Mouse (Mus musculus) myocyte (in vitro differentiated cells): ENCODE measurements around the gene Hc. TPM values are rescaled to one million over a fixed set of nuclear protein-coding genes. Genes with fewer than 3 reads are reported as not detected.

Experiments used
- H3K27me3 ChIP-seq: one replicate; pipeline ENCODE4 v1.6.1; 2011; ENCODE audit not compliant: control insufficient read depth, insufficient read depth, insufficient read length
- H3K36me3 ChIP-seq: one replicate; pipeline ENCODE4 v1.6.1; 2011; ENCODE audit not compliant: control insufficient read depth, insufficient read depth
- H3K4me2 ChIP-seq: one replicate; pipeline ENCODE4 v1.6.1; 2011; ENCODE audit warnings: low read depth, control low read depth
- H3K4me3 ChIP-seq: one replicate; pipeline ENCODE4 v1.5.1; 2011; ENCODE audit warnings: mild to moderate bottlenecking, control low read depth, moderate library complexity
- H3K79me2 ChIP-seq: one replicate; pipeline ENCODE4 v1.6.1; 2011; ENCODE audit not compliant: control insufficient read depth, insufficient read depth
- H3ac ChIP-seq: one replicate; pipeline ENCODE4 v1.6.1; 2011; ENCODE audit not compliant: control insufficient read depth, insufficient read length
- CEBPB ChIP-seq: IDR thresholded peaks from 2 replicates; pipeline ENCODE4 v1.6.1; 2011; ENCODE audit warnings: mild to moderate bottlenecking, moderate library complexity; ENCODE audit not compliant: poor library complexity, insufficient read depth, severe bottlenecking
- E2F4 ChIP-seq: IDR thresholded peaks from one replicate; pipeline ENCODE4 v1.6.1; 2011; ENCODE audit warnings: mild to moderate bottlenecking, control low read depth, moderate library complexity; ENCODE audit not compliant: insufficient read depth
- MAX ChIP-seq: IDR thresholded peaks from one replicate; pipeline ENCODE4 v1.6.1; 2011; ENCODE audit warnings: low read depth, mild to moderate bottlenecking, control low read depth
- MYOD1 ChIP-seq, 3 experiments: IDR thresholded peaks; one replicate each; pipeline ENCODE4 v1.6.1; 2011; ENCODE audit warnings: control low read depth in 2 of 3, low read depth in 2 of 3, mild to moderate bottlenecking in 2 of 3, moderate library complexity in 1 of 3; ENCODE audit not compliant: insufficient read length in 2 of 3, control insufficient read depth in 1 of 3
- MYOG ChIP-seq, 3 experiments: IDR thresholded peaks; one replicate each; pipeline ENCODE4 v1.6.1; 2011; ENCODE audit warnings: control low read depth in 2 of 3, low read depth in 2 of 3, mild to moderate bottlenecking in 2 of 3; ENCODE audit not compliant: insufficient read length in 2 of 3, control insufficient read depth in 1 of 3, insufficient read depth in 1 of 3
- POLR2A ChIP-seq: IDR thresholded peaks from one replicate; pipeline ENCODE4 v1.6.1; 2011; ENCODE audit warnings: low read depth, mild to moderate bottlenecking, control low read depth, moderate library complexity; ENCODE audit not compliant: insufficient read length
- POLR2AphosphoS2 ChIP-seq: IDR thresholded peaks from one replicate; pipeline ENCODE4 v1.6.1; 2011; ENCODE audit warnings: low read depth, control low read depth; ENCODE audit not compliant: insufficient read length
- REST ChIP-seq: IDR thresholded peaks from one replicate; pipeline ENCODE4 v1.6.1; 2011; ENCODE audit warnings: mild to moderate bottlenecking, control low read depth, moderate library complexity; ENCODE audit not compliant: insufficient read depth, insufficient read length
- SRF ChIP-seq: IDR thresholded peaks from one replicate; pipeline ENCODE4 v1.6.1; 2011; ENCODE audit warnings: low read depth; ENCODE audit not compliant: control insufficient read depth, insufficient read length
- TCF12 ChIP-seq: IDR thresholded peaks from one replicate; pipeline ENCODE4 v1.6.1; 2011; ENCODE audit warnings: mild to moderate bottlenecking, control low read depth; ENCODE audit not compliant: poor library complexity, insufficient read depth, severe bottlenecking
- TCF3 ChIP-seq: IDR thresholded peaks from one replicate; pipeline ENCODE4 v1.6.1; 2011; ENCODE audit warnings: low read depth, control low read depth; ENCODE audit not compliant: insufficient read length
- USF1 ChIP-seq: IDR thresholded peaks from one replicate; pipeline ENCODE4 v1.6.1; 2011; ENCODE audit warnings: low read depth, mild to moderate bottlenecking, control low read depth, moderate library complexity
- polyA plus RNA-seq: library from polyadenylated mRNA; unstranded; fragments of >200 nt; fragmentation: generic; extraction: Trizol; gene quantifications from one replicate; pipeline ENCODE4 v1.2.1, GENCODE M21; 2012; ENCODE audit warnings: missing spikeins

Gene Hc
- polyA plus RNA-seq, 1 experiment: not detected

DNA sequence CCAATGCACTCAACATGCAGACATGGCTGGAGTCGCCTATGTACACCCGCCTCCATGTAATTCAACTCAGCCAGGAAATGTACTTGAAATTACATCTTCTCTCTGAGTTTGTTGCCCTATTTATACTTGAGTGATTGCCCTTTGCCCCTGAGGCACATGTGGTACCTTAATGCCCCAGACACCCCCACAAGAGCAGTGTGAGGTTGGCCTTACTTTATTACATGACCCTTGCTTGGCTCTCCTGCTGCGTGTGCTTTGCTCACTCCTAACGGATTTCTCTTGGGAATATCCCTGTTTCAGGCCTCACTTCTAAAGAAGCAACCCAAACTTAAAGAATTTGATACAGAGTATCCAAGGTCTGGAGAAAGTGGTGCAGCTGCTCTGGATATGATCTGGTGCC is 9.0 kb upstream of the Hc start:
- TF ChIP-seq TCF3: no peak
- TF ChIP-seq MAX: no peak
- no peak for TF ChIP-seq SRF
- no peak for TF ChIP-seq CEBPB
- no peak for TF ChIP-seq POLR2AphosphoS2
- no peak for TF ChIP-seq USF1
- TF ChIP-seq POLR2A: no peak
- no peak for TF ChIP-seq REST
- TF ChIP-seq TCF12: no peak
- no peak for TF ChIP-seq MYOD1 (IDR thresholded peaks at IDR 0.05; ENCODE audit: control insufficient read depth in 1 of 3, insufficient read length in 2 of 3, low read depth in 2 of 3)
- TF ChIP-seq E2F4: no peak
- TF ChIP-seq MYOG (IDR thresholded peaks at IDR 0.05; ENCODE audit: control insufficient read depth in 1 of 3, insufficient read depth in 1 of 3, insufficient read length in 2 of 3, low read depth in 2 of 3): no peak
- Histone ChIP-seq H3K4me3 (no peak overlapping the region), H3K79me2 (no peaks in the 10 kb centered on the region), H3K27me3 (no peaks in the 10 kb centered on the region), H3K36me3 (no peaks in the 10 kb centered on the region), H3ac (no peak overlapping the region), H3K4me2 (no peak overlapping the region)

DNA sequence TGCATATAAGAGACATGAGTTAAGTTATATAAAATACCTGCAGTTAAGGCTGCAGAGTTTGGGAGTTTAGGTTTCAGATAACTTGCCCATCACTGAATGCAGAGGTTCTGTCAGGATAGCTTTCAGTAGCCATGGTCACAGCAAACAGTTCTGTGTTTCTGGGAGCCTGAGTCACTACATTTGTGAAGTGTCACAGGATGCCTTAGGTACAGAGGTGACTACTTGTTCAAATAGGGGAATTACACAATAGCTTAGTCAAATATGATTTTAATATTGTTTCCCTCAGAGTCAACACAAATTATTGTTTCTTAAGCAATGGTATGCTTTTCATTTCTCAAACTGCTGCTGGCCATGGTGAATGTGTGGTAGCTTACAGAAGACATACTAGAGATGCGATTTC is 7.9 kb upstream of the Hc start:
- Histone ChIP-seq H3K4me3 (no peak overlapping the region), H3K4me2 (no peak overlapping the region), H3K27me3 (no peaks in the 10 kb centered on the region), H3K79me2 (no peaks in the 10 kb centered on the region), H3ac (no peak overlapping the region), H3K36me3 (no peaks in the 10 kb centered on the region)
- TF ChIP-seq MYOD1 (IDR thresholded peaks at IDR 0.05; ENCODE audit: control insufficient read depth in 1 of 3, insufficient read length in 2 of 3, low read depth in 2 of 3) (no peak), POLR2A (no peak), TCF3 (no peak), REST (no peak), USF1 (no peak), MYOG (IDR thresholded peaks at IDR 0.05; ENCODE audit: control insufficient read depth in 1 of 3, insufficient read depth in 1 of 3, insufficient read length in 2 of 3, low read depth in 2 of 3) (no peak), TCF12 (no peak), SRF (no peak), MAX (no peak), POLR2AphosphoS2 (no peak), E2F4 (no peak), CEBPB (no peak)

DNA sequence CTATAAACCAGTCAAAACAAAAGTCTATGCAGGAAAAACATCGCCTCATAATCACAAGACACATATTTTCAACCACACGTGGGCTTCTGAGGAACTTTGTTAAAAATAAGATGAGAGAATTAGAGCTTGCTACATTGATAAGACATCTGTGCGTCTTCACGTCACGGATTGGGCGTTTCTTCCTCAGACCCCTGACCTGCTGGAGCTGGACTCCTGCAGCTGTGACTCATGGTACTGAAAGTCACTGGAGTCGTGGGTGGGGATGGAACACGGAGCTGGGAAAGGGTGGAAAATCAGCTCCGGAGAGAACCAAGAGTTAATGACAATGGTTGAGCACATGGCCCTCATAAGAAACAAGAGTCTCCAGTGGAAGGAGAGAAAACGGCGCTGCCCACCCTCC is 5.9 kb upstream of the Hc start:
- Histone ChIP-seq H3ac (no peak overlapping the region), H3K4me3 (no peak overlapping the region), H3K27me3 (no peaks in the 10 kb centered on the region), H3K79me2 (no peaks in the 10 kb centered on the region), H3K4me2 (no peak overlapping the region), H3K36me3 (no peaks in the 10 kb centered on the region)
- TF ChIP-seq MYOD1 (IDR thresholded peaks at IDR 0.05; ENCODE audit: control insufficient read depth in 1 of 3, insufficient read length in 2 of 3, low read depth in 2 of 3) (no peak), REST (no peak), MYOG (IDR thresholded peaks at IDR 0.05; ENCODE audit: control insufficient read depth in 1 of 3, insufficient read depth in 1 of 3, insufficient read length in 2 of 3, low read depth in 2 of 3) (no peak), MAX (no peak), POLR2A (no peak), E2F4 (no peak), CEBPB (no peak), TCF12 (no peak), POLR2AphosphoS2 (no peak), SRF (no peak)

DNA sequence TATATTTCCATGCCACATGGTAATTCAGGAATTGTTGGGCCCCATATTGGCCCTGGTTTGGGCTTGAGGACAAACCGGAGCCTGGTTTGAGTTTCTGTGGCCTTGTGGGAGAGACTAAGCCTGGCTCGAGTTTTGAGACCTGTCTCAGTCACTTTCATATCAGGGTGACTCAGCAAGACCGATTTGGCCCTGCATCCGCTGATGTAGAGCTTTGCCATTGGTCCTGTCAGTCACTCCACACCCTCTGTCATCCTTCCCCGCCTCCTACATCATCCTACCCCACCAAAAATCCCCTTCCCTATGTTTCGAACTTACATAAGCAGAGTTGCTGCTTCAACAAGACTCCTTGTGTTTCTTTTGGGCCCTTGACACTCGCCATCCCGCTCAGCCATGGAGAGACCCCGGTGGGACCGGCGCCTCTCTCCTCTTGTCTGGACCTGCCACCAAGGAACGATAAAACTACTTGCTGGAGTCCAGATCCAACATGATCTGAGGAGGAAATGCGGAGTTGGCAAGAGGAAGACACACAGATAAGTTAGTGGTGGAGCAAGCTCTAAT is 5.4 kb upstream of the Hc start:
- H3K36me3 ChIP-seq: no peaks in the 10 kb centered on the region
- no peak for TF ChIP-seq USF1
- no peak for TF ChIP-seq E2F4
- TF ChIP-seq TCF12: no peak
- no peak for TF ChIP-seq MYOG (IDR thresholded peaks at IDR 0.05; ENCODE audit: control insufficient read depth in 1 of 3, insufficient read depth in 1 of 3, insufficient read length in 2 of 3, low read depth in 2 of 3)
- TF ChIP-seq POLR2A: no peak
- no peak for TF ChIP-seq MYOD1 (IDR thresholded peaks at IDR 0.05; ENCODE audit: control insufficient read depth in 1 of 3, insufficient read length in 2 of 3, low read depth in 2 of 3)
- TF ChIP-seq POLR2AphosphoS2: no peak
- no peak for TF ChIP-seq REST
- no peak for TF ChIP-seq SRF
- H3K4me3 ChIP-seq: no peak overlapping the region
- H3K4me2 ChIP-seq: no peak overlapping the region
- no peak overlapping the region for H3ac ChIP-seq
- no peaks in the 10 kb centered on the region for H3K79me2 ChIP-seq
- H3K27me3 ChIP-seq: no peaks in the 10 kb centered on the region

DNA sequence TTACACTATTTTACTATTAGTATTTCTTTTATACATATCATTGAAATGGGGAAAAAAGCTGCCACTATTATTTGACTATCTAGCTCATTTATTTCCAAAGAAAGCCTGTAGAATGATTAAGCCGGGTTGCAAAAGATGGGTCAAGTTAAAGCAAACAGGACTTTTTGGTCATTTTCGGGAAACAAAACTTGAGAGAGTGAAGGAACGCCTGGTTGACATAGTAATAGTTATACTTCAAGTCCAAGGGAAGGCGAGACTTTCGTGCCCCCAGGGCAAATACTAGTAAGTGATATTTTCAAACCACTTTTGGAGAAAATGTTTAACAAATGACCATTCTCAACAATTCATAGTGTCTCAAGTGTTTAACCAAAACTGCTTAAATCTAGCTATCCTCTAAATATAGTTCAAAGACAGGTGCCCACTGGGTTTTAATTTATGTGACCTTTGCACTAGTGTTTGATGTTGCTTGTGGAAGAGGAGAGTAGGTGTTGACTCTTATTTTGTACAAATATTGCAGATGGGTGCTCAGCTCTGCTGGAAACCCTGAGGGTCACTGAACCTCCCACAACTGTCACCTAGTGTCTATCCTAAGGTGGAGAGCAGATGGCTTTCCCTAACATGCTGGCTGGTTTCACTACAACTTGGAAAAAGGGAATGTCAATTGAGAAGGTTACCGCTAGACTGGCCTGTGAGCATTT is 2.2 kb upstream of the Hc start:
- Histone ChIP-seq H3K79me2 (no peaks in the 10 kb centered on the region), H3K36me3 (no peaks in the 10 kb centered on the region), H3K4me3 (no peak overlapping the region), H3K27me3 (peaks cover 3% of the 10 kb centered on the region), H3ac (no peak overlapping the region), H3K4me2 (no peak overlapping the region)
- TF ChIP-seq MYOD1 (IDR thresholded peaks at IDR 0.05; ENCODE audit: control insufficient read depth in 1 of 3, insufficient read length in 2 of 3, low read depth in 2 of 3) (no peak), POLR2A (no peak), SRF (no peak), TCF3 (no peak), MAX (no peak), MYOG (IDR thresholded peaks at IDR 0.05; ENCODE audit: control insufficient read depth in 1 of 3, insufficient read depth in 1 of 3, insufficient read length in 2 of 3, low read depth in 2 of 3) (no peak), POLR2AphosphoS2 (no peak), REST (no peak), E2F4 (no peak), USF1 (no peak), CEBPB (no peak), TCF12 (no peak)
